Mouse (Mus musculus): ENCODE data around the gene Ppp2r2c. TPM values are rescaled to one million over a fixed set of nuclear protein-coding genes. Genes with fewer than 3 reads are reported as not detected.

Gene Ppp2r2c
- polyA plus RNA-seq, 1 experiment from 2014 or later: not detected

- WGBS (ENCODE audit: missing documents): 72% methylated on average over 3 of the region's 3 CpGs
- no peak overlapping the region for H3K4me3 ChIP-seq (ENCODE audit: inconsistent target)
- no peak overlapping the region for H3K27ac ChIP-seq
- no peaks in the 10 kb centered on the region for H3K36me3 ChIP-seq (ENCODE audit: inconsistent target)
- no peaks in the 10 kb centered on the region for H3K79me2 ChIP-seq (ENCODE audit: inconsistent target)
Observed at GRCm38 (mm10) chr5:36855180-36855579, 13.1 kb upstream of the Ppp2r2c start.

- H3K36me3 ChIP-seq (ENCODE audit: inconsistent target): no peaks in the 10 kb centered on the region
- 91% methylated on average over 7 of the region's 7 CpGs for WGBS (ENCODE audit: missing documents)
- H3K4me3 ChIP-seq (ENCODE audit: inconsistent target): no peak overlapping the region
Observed at GRCm38 (mm10) chr5:36856529-36856928, 11.8 kb upstream of the Ppp2r2c start.

GRCm38 (mm10) chr5:36857546-36857945 is 10.8 kb upstream of the Ppp2r2c start:
- no peak overlapping the region for H3K4me3 ChIP-seq (ENCODE audit: inconsistent target)
- WGBS (ENCODE audit: missing documents): 74% methylated on average over 5 of the region's 5 CpGs
- no peak overlapping the region for H3K27ac ChIP-seq
- no peaks in the 10 kb centered on the region for H3K36me3 ChIP-seq (ENCODE audit: inconsistent target)
- H3K79me2 ChIP-seq (ENCODE audit: inconsistent target): no peaks in the 10 kb centered on the region

More at GRCm38 (mm10) chr5:36856529-36856928, 11.8 kb upstream of the Ppp2r2c start:
- Histone ChIP-seq H3K79me2 (ENCODE audit: inconsistent target) (no peaks in the 10 kb centered on the region), H3K27ac (no peak overlapping the region)

GRCm38 (mm10) chr5:36861084-36861483 is 7.2 kb upstream of the Ppp2r2c start:
- Histone ChIP-seq H3K36me3 (ENCODE audit: inconsistent target) (no peaks in the 10 kb centered on the region), H3K79me2 (ENCODE audit: inconsistent target) (no peaks in the 10 kb centered on the region), H3K4me3 (ENCODE audit: inconsistent target) (no peak overlapping the region), H3K27ac (no peak overlapping the region)
- 85% methylated on average over 2 of the region's 2 CpGs for WGBS (ENCODE audit: missing documents)

GRCm38 (mm10) chr5:36866701-36867250 is 1.5 kb upstream of the Ppp2r2c start:
- Histone ChIP-seq H3K79me2 (ENCODE audit: inconsistent target) (no peaks in the 10 kb centered on the region), H3K36me3 (ENCODE audit: inconsistent target) (no peaks in the 10 kb centered on the region), H3K4me3 (ENCODE audit: inconsistent target) (no peak overlapping the region), H3K27ac (no peak overlapping the region)
- WGBS (ENCODE audit: missing documents): 76% methylated on average over 7 of the region's 7 CpGs

- H3K36me3 ChIP-seq (ENCODE audit: inconsistent target): no peaks in the 10 kb centered on the region
- H3K27ac ChIP-seq: no peak overlapping the region
- no peak overlapping the region for H3K4me3 ChIP-seq (ENCODE audit: inconsistent target)
- 20% methylated on average over 6 of the region's 6 CpGs for WGBS (ENCODE audit: missing documents)
- H3K79me2 ChIP-seq (ENCODE audit: inconsistent target): no peaks in the 10 kb centered on the region
Observed at GRCm38 (mm10) chr5:36867561-36867960, 752 bp upstream of the Ppp2r2c start.

- Histone ChIP-seq H3K79me2 (ENCODE audit: inconsistent target) (no peaks in the 10 kb centered on the region), H3K4me3 (ENCODE audit: inconsistent target) (no peak overlapping the region), H3K27ac (no peak overlapping the region), H3K36me3 (ENCODE audit: inconsistent target) (no peaks in the 10 kb centered on the region)
- WGBS (ENCODE audit: missing documents): 9% methylated on average over 7 of the region's 7 CpGs
Observed at GRCm38 (mm10) chr5:36869186-36869577, 869 bp downstream of the Ppp2r2c start.

GRCm38 (mm10) chr5:36869578-36870236 is 1.4 kb downstream of the Ppp2r2c start:
- WGBS (ENCODE audit: missing documents): 2% methylated on average over 55 of the region's 56 CpGs
- Histone ChIP-seq H3K36me3 (ENCODE audit: inconsistent target) (no peaks in the 10 kb centered on the region), H3K27ac (no peak overlapping the region), H3K4me3 (ENCODE audit: inconsistent target) (no peak overlapping the region), H3K79me2 (ENCODE audit: inconsistent target) (no peaks in the 10 kb centered on the region)

- H3K27ac ChIP-seq: no peak overlapping the region
- H3K36me3 ChIP-seq (ENCODE audit: inconsistent target): no peaks in the 10 kb centered on the region
- 79% methylated on average over 6 of the region's 6 CpGs for WGBS (ENCODE audit: missing documents)
- no peak overlapping the region for H3K4me3 ChIP-seq (ENCODE audit: inconsistent target)
- H3K79me2 ChIP-seq (ENCODE audit: inconsistent target): no peaks in the 10 kb centered on the region
Observed at GRCm38 (mm10) chr5:36870916-36871315, 2.6 kb downstream of the Ppp2r2c start.

GRCm38 (mm10) chr5:36875956-36876355 is 7.6 kb downstream of the Ppp2r2c start:
- no peak overlapping the region for H3K27ac ChIP-seq
- 71% methylated on average over 4 of the region's 4 CpGs for WGBS (ENCODE audit: missing documents)
- H3K79me2 ChIP-seq (ENCODE audit: inconsistent target): no peaks in the 10 kb centered on the region

GRCm38 (mm10) chr5:36876777-36877396 is 8.6 kb downstream of the Ppp2r2c start:
- WGBS (ENCODE audit: missing documents): 72% methylated on average over 7 of the region's 7 CpGs
- H3K27ac ChIP-seq: no peak overlapping the region

More at GRCm38 (mm10) chr5:36875956-36876355, 7.6 kb downstream of the Ppp2r2c start:
- no peak overlapping the region for H3K4me3 ChIP-seq (ENCODE audit: inconsistent target)
- no peaks in the 10 kb centered on the region for H3K36me3 ChIP-seq (ENCODE audit: inconsistent target)

GRCm38 (mm10) chr5:36877641-36878040 is 9.3 kb downstream of the Ppp2r2c start:
- H3K79me2 ChIP-seq (ENCODE audit: inconsistent target): no peaks in the 10 kb centered on the region
- H3K27ac ChIP-seq: no peak overlapping the region
- H3K4me3 ChIP-seq (ENCODE audit: inconsistent target): no peak overlapping the region
- WGBS (ENCODE audit: missing documents): 82% methylated on average over 2 of the region's 2 CpGs
- H3K36me3 ChIP-seq (ENCODE audit: inconsistent target): no peaks in the 10 kb centered on the region

More at GRCm38 (mm10) chr5:36876777-36877396, 8.6 kb downstream of the Ppp2r2c start:
- H3K79me2 ChIP-seq (ENCODE audit: inconsistent target): no peaks in the 10 kb centered on the region
- no peak overlapping the region for H3K4me3 ChIP-seq (ENCODE audit: inconsistent target)
- no peaks in the 10 kb centered on the region for H3K36me3 ChIP-seq (ENCODE audit: inconsistent target)

GRCm38 (mm10) chr5:36878801-36879200 is 10.5 kb downstream of the Ppp2r2c start:
- no peaks in the 10 kb centered on the region for H3K79me2 ChIP-seq (ENCODE audit: inconsistent target)
- H3K36me3 ChIP-seq (ENCODE audit: inconsistent target): no peaks in the 10 kb centered on the region
- H3K27ac ChIP-seq: no peak overlapping the region
- no peak overlapping the region for H3K4me3 ChIP-seq (ENCODE audit: inconsistent target)
- 85% methylated on average over 4 of the region's 4 CpGs for WGBS (ENCODE audit: missing documents)

- Histone ChIP-seq H3K4me3 (ENCODE audit: inconsistent target) (no peak overlapping the region), H3K79me2 (ENCODE audit: inconsistent target) (no peaks in the 10 kb centered on the region), H3K27ac (no peak overlapping the region), H3K36me3 (ENCODE audit: inconsistent target) (no peaks in the 10 kb centered on the region)
- WGBS (ENCODE audit: missing documents): 94% methylated on average over 5 of the region's 5 CpGs
Observed at GRCm38 (mm10) chr5:36880622-36881021, 12.3 kb downstream of the Ppp2r2c start.

GRCm38 (mm10) chr5:36883516-36883915 is 15.2 kb downstream of the Ppp2r2c start:
- Histone ChIP-seq H3K27ac (no peak overlapping the region), H3K36me3 (ENCODE audit: inconsistent target) (no peaks in the 10 kb centered on the region), H3K79me2 (ENCODE audit: inconsistent target) (no peaks in the 10 kb centered on the region), H3K4me3 (ENCODE audit: inconsistent target) (no peak overlapping the region)
- 75% methylated on average over 12 of the region's 12 CpGs for WGBS (ENCODE audit: missing documents)
